Mouse (Mus musculus) adrenal gland, postnatal 25 days (tissue): ENCODE measurements around the gene Gng11. TPM values are rescaled to one million over a fixed set of nuclear protein-coding genes. Genes with fewer than 3 reads are reported as not detected.
A peak's percentile ranks its signal among the peaks of the same experiment; 100 is the strongest.

Experiments used
- DNase-seq: peaks from one replicate; pipeline ENCODE4 v3.0.0; 2021; ENCODE audit warnings: mixed read lengths
- long read RNA-seq: library from polyadenylated mRNA; stranded (forward); transcript quantifications from one replicate; pipeline ENCODE4 v2.0.0, GENCODE M21; 2021
- total RNA-seq: library from RNA; stranded (reverse); gene quantifications from 2 replicates; pipeline ENCODE4 v1.2.3, GENCODE M21; 2021

The Gng11 gene
- 23.4 and 29.8 TPM in 2 replicates for total RNA-seq
- long read RNA-seq, transcript Gng11-201 (2 exons, 919 nt), result major isoform, 18 of 19 reads
- long read RNA-seq, partial matches to known transcripts, result 1 of 19 reads
- long read RNA-seq, other reads (novel, unspliced or antisense), result 0 of 19 reads

DNA sequence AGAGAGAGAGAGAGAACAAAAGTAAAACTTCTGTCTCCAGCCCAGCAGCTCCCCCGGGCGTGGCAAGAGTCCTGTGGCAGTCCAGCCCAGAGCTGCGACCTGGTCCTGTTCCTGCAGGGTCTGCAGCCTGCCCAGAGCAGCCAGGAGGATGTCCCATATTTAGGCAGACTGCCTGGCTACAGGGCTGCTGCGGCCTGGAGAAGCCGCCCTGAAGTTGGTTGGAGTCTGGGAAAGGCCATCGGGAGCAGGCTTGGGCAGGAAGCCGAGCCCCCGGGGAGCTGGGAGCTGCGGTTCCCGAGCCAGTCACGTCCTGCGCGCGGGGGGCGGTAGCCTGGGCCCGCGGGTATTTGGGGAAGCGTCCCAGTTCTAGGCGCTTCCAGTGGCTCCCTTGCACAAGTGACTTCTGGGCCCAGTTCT lies at the start of gene Gng11:
Gene Gng11 (plus strand): TSS at position 15 of the 417 bp plus-strand sequence.
- peak; percentile 66 for DNase-seq

GRCm38 (mm10) chr6:3954969-3955368 lies 48.7 kb upstream of the Gng11 start:
- DNase-seq, result no peak

DNA sequence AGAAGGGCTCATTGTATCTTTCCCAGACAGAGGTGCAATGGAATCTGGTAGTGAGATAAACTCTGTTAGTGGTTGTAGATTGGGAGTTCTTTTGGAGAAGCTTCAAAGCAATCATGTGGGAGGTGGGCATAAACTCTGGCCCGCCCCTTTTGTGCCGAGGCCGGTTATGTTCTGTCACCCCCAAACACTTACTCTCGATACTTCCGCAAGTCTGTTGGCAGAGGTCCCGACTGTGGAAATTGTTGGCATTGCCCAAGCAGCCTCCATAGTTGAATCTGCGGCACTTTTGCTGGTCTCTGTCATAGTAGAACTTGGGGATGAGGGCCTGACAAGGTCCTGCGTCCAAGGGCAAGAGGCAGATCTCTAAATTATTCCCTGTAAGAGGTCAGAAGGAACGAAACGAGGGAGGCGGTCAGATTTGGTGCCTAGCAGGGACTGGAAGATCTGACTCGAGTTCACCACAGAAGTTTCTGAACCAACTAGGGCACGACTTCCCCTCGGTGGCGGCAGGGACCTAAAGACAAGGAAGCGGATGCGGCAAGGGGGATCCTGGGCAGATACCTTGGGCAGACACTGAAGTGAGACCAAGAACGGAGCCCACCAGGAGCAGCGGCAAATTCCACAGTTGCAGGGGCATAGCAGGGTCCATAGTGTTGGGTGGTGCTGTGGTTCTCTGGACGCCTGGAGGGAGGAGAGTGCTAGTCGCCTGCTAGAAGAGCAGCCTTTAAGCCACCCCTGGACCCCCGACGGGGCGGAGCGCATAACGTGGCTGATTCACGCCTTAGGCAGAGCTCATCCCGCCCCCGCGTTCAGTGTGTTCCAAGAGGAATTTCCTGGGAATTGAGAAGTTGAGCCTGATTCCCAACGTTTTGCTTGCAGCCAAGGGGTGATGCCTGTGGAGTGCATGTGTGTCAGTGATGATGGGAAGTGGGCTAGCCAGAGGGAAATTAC lies 35.8 kb upstream of the Gng11 start:
- peak; percentile 11 for DNase-seq

DNA sequence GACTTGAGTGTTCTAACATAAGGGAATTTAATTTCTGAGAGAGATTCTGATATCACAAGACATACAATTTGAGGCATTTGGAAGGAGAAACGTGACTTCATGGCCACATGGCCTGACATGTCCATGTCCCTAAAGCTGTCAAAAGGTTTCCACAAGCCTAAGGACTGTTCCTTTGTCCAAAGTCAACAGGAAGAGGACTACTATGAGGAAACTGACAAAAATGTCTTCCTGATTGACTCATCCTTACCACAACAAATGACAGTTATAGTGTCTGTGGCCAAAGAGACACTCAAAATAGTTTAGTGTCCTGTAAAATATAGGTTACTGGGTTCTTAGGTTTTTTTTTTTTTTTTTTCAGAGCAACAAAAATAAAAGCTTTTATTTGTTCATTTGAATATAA lies 30.0 kb upstream of the Gng11 start:
- no peak for DNase-seq

GRCm38 (mm10) chr6:3982661-3983284 lies 20.9 kb upstream of the Gng11 start:
- DNase-seq, result no peak

- no peak for DNase-seq
Measured at GRCm38 (mm10) chr6:3988750-3989149, 15.0 kb upstream of the Gng11 start, which contains the start of gene Tfpi2. Gene Tfpi2 (minus strand): TSS chr6:3988919.

GRCm38 (mm10) chr6:3993492-3993891 lies 10.2 kb upstream of the Gng11 start, which contains the start of gene Gngt1:
Gene Gngt1 (plus strand): TSS chr6:3993792.
- no peak for DNase-seq

- no peak for DNase-seq
Measured at GRCm38 (mm10) chr6:3998089-3998488, 5.6 kb upstream of the Gng11 start.

GRCm38 (mm10) chr6:3999296-3999695 lies 4.4 kb upstream of the Gng11 start:
- no peak for DNase-seq

DNA sequence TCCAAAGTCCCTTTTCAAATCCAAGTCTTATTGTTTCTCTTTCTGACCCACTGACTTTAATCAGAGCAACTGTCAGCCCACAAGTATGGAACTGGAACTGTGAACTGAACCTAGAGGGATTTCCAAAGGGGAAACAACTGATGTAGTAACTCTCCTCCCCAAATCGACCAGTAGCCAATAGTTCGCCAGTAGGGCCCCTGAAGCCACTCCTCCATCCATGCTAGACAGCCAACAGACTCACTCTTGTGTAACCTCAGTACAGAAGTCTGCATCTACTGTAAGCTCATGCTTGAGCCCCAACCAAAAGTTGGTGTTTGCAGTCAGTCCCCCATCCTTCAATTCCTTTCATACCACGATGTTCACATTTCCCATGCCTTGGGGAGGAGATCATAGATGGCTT lies 3.0 kb upstream of the Gng11 start:
- DNase-seq, result no peak

- DNase-seq, result no peak
Measured at GRCm38 (mm10) chr6:4003445-4003844, 259 bp upstream of the Gng11 start.

GRCm38 (mm10) chr6:4004808-4005207 lies 1.1 kb downstream of the Gng11 start:
- no peak for DNase-seq

GRCm38 (mm10) chr6:4008501-4009040 lies 4.9 kb downstream of the Gng11 start:
- DNase-seq, result no peak

DNA sequence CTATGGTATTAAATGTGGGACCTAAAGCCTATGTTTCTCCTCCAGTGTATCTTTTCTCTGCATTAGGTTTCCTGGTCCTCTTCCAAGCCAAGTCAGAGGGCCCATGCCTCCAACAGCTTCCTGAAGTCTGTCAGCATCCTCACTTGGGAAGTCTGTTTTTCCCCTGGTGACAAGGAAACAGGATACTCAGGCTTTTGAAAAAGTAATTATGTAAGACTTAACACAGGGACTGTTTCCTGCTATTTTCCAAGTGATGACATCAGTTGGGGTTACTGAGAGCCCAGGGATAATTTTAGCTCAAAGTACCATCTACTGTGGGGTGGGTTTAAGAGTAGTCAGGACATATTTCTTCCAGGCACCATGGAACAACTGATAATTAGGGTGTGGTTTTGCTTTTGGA lies 5.8 kb downstream of the Gng11 start:
- no peak for DNase-seq

- DNase-seq, result no peak
Measured at GRCm38 (mm10) chr6:4022645-4023044, 18.9 kb downstream of the Gng11 start.

DNA sequence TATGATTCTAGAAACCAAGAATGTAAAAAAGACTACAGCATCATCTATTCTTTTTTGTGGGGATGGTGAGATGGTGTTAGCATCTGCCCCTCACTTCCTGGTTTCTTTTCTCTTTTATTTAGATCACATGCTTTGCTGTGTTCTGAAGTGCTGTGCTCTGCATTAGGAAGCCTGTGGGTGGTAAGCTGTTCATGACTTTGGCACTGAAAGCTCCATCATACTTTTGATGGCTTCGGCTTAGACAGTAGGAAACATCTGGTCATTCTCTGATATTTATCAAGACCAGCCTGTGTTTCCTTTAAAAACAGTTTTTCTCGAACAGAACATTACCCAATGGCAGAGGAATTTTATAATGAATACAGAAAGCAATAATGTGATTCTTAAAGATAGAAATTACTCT lies 22.7 kb downstream of the Gng11 start:
- no peak for DNase-seq

DNA sequence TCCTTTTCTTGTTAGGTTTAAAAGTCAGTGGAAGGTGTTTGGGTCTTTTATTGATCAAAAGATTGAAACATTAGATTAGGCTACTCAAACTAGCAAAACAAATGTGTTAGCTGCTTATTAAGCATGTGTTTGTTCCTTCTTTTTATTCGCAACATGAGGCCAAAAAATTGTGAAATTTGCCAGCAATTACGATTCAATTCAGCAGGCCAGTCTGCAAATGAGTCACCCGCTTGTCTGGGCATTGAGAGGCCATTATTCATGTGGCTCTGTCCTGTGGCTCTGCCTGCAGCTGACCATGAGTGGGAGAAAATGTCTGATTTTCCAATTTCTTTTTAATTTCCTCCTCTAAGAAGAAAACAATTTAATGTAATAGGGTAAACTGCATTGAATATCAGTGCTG lies 27.3 kb downstream of the Gng11 start:
- DNase-seq, result peak; percentile 2

DNA sequence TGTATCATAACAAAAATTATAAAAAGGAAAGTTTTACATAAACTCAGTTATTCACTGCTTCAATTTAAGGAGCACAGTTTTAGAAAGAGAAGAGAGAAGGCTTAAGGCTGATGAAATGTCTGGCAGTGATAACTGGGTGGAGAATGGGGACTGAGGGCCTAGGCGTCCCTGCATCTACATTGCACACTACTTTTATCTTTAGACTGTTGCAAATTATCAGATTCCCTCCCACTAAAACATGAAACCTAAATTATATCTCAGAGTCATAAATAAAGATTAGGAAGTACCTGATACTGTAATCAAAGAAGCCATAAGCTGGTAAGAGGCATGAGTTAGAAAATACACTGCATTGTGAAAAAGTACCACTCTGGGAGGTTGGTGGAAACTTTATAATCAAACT lies 38.1 kb downstream of the Gng11 start:
- no peak for DNase-seq

DNA sequence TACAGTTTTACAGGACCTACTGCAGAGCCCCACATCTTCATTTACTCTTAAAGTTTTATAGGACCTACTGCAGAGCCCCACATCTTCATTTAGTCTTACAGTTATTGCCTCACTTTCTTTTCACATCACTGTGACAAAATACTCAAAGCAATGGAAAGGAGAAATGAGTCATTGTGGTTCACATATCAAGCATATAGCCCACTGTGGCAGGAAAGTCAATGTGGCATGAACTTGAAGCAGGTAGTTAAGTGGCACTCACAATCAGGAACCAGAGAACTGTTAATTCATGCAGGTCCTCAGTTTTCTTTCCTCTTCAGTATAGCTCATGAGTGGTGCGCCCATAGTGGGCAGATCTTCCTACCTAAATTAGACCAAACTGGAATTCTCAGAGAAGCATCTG lies 43.5 kb downstream of the Gng11 start:
- DNase-seq, result no peak

DNA sequence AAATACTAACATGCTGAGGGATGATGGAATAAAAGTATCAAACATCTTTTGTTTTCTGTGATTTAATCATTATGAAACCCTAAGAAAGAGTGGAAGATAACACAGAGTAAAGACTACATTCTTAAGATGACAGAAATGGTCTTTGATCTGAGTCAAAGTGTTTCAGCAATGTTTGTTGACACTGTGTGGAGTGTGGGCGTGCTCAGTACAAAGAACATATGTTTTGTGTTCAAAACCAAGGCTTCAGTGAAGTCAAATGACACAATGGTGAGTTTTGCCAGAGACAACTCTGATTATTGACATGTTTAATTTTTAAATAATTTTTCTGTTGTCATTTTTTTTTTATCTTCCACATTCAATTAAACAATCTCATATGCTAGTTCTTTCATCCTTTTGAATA lies 49.1 kb downstream of the Gng11 start:
- DNase-seq, result no peak

DNA sequence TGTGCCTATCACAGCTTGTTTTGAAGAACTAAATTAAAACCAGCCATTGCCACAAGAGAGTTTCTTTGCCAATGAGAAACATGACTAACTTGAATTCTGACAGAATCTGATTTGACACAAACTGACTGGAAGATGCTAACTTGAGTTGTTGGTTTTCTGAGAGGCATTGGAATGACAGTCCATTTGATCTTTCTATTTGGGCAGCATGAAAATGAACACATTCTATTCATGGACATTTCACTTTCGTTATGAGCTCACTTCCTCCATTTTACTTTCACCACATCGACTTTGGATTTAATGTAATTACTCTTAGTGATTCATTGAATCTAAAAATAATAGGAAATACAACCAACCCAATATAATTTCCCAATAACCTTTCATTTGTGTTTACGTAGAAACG lies 50.7 kb downstream of the Gng11 start:
- no peak for DNase-seq
